Mouse (Mus musculus): Measurements from ENCODE around the gene Slc47a1.

The Slc47a1 gene

DNA sequence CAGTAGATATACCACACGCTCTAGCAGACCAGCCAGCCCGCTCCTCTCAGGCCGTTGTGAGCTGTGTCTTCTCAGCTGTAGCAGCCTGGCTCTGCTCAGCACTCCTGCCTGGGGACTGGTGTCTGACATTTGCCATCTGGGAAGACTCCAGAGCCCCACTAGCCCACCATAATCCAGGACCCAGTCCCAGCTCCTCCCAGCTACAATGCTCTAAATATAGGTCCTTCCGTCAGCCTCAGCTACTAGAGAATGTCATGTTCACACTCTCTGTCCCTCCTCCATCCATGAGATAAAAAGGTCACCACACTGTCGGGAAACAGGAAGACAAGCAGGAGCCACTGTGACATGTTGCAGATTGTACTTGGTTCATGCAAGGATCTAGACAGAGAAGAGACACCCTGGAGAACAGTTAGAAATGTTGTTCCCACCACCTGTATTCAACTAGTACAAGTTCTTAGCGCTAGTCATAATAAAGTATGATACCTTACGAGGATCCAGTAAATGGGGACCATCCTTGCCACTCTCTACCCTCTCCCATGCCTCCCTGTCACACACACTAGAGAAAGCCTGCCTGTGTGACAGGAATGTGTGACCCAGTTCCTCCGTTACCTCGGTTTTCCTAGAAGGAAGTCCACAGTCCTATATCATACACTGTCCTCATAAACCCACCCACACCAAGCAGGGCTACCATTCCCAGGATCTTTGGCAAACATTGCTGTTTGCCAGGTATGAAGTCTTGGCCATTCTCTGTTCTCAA is 11.4 kb downstream of the Slc47a1 start:
- no peak for DNase-seq

DNA sequence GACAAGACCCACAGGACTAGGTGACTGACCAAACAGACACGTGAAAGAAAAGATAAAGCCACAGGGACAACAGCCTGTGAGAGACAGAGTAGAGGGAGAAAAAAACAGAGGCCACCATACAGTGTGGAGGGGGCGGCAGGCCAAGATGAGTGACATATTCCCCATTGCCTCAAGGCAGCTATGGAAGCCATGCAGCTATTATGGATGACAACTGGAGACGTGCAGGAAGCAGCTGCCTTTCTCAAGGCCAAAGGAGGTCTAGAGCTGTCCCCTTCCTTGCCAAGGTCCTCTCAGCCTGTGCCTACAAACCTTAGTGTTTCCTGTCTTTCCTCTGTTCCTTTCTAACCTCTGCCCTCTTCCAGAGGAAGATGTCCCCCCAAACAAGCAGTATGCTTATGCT is 12.2 kb downstream of the Slc47a1 start:
- no peak for DNase-seq

DNA sequence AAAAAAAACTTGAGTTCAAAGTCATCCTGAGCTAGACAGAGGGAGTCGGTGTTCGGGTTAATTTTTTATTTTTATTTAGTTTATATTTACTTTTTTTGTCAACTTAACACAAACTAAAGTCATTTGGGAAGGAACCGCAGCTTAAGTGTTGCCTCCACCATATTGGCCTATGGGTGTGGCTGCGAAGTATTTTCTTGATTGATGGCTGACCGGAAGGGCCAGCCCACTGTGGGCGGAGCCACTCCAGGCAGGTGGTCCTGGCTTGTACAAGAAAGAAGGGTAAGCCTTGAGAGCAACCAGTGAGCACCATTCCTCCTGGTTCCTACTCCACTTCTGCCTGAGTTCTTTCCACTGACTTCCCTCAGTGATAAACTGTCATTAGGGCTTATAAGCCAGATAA is 14.0 kb downstream of the Slc47a1 start:
- no peak for DNase-seq

DNA sequence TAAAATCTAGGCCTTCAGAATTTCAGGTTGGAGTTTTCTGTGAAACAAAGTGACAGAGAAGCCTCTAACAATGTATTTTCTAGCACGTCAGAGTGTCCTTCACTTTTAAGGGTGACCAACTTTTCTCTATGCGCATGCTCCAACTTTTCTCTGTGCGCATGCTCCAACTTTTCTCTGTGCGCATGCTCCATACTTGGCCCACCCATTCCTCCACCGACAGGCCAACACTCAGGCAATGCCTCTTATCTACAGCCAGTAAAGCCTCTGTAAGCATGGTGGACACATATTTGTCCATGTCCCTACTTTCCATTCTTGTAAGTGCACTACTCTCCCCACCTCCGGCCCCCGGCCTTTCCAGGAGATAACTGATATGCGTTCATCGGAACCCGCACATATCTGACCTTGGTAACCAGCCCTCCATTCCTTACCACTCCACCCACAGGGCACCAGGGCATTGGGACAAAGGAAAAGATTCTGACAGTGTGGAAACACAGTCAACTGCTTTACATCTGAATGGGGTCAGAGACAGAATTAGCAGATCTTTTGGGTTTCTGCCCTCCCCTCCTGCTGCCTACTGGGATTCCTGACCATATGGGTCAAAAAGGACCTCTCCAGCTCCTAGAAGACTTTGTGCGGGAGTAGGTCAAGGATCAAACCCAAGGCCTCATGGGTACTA is 16.5 kb downstream of the Slc47a1 start:
- no peak for DNase-seq

DNA sequence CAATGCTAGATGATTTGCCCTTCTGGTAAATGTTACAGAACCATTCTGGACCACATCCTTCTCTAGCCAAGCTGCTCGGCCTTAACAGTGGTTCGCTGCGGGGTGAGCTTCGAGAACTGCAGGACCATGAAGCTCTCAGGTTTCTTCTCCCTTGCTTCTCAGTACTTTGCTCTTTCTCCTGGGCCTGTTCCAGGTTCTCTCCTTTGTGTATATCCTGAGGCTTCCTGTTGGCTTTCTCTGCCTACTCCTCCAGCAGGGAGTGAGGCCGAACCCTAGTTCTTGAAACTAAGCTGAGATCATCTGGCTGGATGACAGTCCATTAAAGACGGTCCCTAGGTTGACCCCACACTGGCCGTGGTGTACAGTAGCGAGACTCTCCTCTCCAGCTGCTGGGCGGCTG is 21.5 kb downstream of the Slc47a1 start:
- DNase-seq = no peak

DNA sequence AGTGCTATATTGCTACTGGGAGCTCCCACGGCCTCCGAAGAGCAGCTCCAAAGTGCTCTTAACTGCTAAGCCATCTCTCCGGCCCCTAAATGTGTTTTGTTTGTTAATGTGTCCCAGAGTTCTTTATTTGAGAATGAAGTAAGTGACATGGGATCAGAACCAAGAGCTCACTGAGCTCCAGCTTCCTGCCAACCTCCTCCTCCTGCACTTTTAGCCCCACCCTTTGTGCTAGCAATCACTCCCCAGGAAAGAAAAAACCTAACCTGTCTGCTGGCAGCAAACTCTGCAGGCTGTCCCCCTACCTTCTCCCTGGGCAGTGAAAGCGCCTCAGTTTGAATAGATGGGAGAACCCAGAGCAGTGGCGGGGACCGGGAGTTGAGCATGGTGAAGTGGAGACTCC is 22.0 kb downstream of the Slc47a1 start:
- DNase-seq = no peak

DNA sequence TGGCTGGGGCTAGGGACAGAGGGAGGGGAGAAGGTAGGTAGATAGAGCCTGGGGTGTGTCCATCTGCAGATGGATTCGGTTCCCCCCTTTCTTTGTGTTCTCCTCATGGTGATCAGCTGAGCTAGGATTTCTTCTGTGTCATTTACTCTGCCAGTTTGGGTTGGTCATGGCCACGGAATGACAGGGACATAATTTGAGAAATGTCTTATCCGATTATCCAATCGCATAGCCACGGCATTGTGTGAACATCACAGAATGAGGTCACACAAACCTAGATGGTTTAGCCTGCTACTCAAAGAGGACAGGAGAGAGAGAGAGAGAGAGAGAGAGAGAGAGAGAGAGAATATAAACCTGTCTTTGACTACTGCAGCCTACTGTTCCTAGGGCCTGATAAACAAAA is 22.8 kb downstream of the Slc47a1 start:
- DNase-seq = no peak

DNA sequence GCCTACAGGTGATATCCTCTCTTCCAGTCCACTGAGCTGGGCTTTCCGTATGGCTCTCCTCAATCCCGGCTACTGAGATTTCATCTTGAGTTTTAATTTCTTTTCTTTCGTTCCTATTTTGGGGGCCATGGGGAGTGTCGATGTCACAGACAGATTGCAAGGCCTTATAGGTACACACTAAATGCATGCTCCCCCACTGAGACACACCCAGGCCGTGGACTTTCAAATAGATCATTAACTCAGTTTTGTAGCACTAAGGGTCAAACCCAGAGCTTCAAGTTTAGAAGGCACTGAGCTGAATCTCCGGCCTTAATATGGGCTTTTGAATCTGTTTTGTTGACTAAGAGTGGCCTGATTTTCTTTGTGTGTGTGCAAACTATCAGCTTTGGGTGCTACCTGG is 23.8 kb downstream of the Slc47a1 start:
- no peak for DNase-seq

DNA sequence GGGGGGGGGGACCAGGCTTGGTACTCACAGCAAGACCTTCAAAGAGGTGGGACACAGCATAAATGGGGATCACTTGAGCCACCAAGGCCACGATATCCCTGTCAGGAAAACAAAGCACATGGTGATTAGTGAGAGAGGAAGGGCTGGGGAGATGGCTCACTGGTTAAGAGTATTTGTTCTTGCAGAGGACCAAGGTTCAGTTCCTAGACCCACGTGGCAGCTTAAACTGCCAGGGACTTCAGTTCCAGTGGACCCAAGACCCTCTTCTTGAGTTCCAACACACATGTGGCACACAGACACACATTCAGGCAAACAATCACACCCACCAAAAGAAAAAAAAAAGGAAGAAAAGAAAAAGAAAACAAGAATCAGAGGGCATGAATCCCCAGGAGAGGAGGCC is 25.1 kb downstream of the Slc47a1 start:
- no peak for DNase-seq

DNA sequence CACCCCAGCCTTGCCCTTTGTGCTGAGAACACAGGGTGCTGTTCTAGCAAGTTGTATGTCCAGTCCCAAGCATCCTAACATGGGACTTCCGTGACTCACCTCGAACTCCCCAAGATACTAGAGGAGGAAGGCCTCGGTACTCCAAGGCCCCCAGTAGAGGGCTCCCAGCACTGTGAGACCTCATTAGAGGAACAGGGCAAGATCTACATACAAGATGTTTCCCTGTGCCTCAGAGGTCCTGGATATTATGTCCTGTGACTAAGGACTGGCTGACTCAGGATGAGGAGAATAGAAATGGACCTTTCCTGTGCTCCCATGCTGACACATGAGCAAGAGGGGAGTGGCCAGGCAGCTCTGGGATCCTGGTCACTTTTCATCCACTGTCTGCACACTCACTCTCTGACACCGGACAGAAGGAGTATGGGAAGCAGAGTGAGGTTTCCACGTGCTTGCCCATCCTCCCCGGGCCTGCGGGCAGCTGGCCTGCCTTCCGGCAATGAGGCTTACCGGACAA is 25.9 kb downstream of the Slc47a1 start:
- no peak for DNase-seq

DNA sequence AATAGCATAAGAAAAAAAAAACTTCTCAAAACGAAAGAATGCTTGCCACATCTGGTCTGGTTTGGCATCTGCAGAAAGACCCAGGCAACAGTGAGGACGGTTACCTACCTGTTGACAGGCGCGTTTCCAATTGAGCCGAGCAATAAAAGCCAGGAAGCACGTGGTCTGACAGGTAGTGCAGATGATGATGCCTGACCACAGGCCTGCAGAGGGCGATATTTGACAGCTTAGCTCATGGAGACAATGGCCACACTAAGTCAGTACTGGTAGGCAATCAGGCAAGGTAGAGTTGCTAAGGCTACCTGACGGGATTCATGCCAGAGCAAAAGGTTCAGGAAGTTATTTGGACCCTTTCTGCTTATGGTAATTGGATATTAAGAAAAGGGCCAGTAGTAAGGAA is 28.8 kb downstream of the Slc47a1 start:
- DNase-seq = peak; percentile 48

DNA sequence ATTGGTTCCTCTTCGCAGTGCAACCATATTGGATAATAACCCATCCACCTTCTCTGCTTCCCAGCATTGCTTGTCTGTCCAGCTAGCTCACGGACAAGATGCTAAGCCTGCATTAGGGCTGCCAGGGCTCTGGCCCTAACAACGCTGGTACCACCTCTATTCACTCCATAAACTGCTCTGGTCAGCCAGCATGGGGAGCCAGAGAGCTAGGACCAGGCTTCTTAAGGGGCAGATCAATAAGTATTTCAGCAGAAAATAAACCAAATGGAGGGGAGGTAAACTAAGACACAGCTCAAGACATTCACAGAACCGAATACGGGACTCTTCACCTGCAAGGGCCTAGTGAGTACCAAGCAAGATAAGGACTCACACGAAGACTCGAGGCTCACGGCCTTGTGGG is 32.0 kb downstream of the Slc47a1 start:
- DNase-seq = no peak

DNA sequence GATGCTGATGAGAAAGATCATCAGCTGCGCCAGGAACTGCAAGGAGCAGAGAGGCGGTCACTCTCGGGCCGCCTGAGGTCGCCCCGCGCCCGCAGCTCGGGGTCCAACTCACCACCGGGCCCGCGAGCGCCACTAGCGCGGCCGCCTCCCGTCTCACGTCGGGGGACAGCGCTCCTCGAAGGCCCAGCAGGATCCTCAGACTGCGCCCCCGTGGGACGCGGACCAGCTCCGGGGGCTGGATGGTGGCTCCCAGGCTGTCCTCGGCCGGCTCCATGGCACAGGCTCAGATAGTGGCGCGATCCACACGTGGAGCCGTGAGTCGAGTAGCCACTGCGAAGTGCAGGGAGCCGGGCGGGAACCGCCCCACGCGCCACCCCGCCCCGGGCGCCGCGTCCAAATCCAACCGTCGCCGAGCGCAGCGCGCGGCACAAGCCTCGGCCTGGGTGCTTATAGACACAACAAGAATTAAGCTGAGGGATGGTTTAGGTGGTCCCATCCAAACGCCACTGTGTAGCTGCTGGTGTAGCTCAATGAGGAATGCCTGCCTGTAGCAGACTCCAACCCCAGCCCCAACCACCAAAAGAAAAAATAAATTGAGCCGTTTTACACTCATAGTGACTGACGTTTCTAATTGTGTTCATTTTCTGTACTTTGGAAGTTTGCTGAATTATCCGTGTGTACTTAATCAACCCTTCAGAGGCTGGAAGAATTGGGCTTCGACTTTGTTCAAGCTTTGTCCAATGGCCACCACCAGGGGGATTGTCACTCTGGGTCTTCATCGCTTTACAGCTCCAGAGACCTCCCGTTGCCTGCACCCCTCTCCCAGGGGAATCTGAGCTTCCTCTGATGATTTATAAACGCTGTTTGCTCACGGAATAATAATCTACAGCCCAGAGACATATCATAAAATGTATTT is 35.4 kb downstream of the Slc47a1 start, which contains the start of gene Slc47a2:
Slc47a2 (minus strand) TSS at position 356 of the 916 bp plus-strand sequence.
- DNase-seq = no peak

DNA sequence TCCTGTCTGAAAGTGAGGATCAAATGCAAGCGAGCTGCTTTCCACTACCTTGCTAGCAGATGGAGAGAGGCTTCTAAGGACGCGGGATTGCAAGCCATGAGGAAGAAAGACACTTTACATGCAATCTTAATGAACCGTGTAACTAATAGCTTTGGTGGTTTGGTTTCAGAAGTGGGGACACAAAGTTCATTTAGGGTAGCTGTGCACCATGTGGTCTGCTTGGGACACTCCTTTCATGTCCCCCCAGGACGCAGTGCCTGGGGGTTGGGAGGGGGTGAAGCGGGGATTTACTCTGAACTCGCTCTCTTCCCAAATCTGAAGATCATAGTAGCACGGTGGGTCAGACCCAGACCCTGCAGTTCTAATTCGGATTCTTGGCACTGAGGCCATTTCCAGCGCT is 36.2 kb downstream of the Slc47a1 start:
- DNase-seq = no peak

DNA sequence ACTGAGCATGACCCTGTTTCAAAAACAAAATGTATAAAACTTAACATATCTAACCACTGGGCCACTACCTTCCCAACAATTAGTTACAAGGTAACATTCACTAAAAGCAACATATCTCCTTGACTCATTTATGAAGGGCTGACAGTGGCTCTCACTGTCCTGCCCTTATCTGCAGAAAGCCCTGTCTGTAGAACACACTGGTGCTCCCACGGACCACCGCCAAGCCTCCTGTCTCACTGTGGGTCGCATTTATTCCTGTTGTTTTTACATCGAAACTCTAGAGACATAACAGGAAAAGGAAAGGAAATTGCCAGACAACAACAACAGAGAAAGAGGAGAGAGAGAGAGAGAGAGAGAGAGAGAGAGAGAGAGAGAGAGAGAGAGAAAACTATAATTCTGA is 36.9 kb downstream of the Slc47a1 start:
- no peak for DNase-seq

DNA sequence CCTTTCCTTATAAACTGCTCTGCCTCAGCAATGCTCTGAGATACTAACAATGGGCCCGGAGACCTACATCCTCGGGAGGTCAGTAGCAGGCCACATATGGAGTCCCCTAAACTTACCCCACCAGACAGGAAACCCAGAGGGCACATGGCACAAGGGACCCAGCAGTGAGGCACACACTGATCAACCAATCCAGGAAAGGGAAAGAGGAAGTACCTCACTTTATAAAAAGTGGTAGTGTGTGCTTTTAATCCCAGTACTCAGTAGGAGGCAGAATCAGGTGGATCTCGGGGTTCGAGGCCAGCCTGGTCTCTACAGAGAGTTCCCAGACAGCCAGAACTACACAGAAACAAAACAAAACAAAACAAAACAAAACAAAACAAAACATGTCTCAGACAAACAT is 37.8 kb downstream of the Slc47a1 start:
- DNase-seq = no peak

DNA sequence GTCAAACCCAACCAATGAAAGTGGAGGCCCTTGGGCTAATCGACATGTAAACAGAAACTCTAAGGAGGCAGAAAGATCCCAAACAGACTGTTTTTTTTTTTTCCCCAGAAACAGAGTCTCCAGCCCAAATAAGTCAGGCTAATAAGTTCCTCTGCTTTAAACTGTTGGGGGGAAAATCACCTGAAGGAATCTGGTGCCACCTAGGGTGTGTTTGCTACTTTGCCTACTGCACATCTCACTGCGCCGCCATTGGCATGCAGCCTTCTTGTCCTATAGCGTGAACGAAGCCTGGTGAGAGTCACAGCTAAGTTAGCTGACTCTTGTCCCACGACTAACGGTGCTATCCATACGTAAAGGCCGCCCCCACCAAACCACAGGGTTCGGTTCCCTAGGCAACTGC is 40.6 kb downstream of the Slc47a1 start:
- DNase-seq = no peak

DNA sequence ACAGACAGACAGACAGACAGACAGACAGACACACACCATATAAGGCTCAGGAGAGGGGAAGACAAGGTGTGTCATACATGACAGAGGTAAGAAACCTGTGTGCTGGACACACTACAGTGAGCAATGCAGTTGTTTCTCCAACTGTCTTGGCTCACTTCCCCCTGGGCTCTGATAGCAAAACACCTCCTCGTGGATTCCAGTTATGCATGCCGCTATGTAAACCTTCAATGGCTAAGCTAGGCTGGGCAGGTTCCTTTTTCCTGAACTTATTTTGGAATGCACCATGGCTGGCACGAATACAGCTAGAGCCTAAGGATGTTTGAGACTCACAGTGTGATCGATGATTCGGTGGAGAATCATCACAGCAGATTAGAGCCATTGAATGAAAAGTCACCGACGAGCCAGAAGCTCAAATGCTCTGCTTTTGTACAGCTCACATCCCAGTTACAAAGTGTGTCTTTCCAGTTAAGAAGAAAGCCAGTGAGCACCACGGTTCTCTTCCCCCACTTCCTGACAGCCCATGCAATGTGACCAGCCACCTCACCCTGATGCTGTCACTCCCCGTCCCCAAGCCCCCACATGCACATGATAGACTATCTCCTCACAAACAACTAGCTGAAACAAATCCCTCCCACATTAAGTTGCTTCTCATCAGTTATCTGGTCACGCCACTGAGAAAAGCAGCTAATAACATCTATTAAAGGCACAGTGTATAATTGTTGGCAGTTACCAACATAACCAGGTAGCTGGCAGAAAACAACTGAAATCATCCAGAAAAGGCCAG is 57.0 kb downstream of the Slc47a1 start:
- DNase-seq = no peak

DNA sequence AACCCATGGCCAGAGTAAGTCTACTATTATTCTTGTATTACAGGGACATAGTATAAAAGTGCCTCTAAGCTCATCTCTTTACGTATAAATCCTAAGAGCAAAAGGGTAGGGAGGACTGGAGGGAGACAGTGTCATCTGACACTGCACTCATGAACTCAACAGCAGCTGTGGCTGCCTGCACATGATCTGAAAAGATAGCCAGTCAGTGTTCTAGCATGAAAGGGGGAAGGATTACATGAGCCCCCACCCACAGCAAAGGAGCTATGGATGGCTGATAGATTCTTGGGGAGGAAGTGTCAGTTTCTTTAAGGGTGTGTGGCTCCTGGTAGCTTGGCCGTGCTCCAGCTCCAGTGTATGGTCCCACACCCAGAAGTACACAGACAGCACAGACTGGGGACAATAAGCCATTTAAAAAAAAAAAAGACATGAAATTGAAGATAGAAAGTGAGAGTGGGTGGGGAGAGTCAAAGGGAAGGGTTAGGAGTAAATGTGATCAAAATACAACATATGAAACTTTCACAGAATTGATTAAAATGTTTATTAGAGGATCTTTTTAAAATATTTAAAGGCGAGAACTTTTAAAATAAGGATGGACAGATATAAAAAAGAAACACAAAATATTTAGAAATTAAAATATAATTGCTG is 58.1 kb downstream of the Slc47a1 start:
- DNase-seq = no peak

DNA sequence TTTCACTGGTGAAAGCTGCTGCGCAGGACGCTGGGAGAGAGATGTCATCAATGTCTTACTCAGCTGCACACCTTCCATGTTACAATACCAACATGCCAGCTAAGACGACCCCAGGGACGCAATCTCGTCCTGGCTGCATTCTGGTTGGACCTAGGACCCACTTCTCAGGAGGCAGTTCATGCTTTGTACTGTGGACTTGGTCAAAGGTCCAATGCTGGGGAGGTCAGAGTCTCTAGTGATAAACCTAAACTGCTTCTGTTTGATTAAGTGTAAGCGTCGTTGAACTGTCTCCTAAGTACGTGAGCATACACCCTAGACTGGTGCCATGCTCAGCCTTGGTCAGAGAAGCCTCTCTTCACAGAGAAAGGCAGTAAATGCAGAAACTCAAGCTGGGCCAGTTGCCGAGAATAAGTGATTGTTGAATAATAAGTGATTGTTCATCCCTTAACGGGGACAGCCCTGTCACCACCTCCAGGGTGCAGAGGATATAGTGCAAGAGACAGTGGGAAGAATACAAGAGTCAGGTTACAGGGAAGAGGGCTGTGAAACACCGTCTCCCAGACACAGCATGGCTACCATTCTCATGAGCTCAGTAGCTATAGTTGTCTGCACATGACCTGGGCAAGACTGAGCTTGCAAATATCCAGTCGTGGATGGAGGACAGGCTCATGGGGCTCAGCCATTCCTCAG is 58.8 kb downstream of the Slc47a1 start:
- DNase-seq = no peak

DNA sequence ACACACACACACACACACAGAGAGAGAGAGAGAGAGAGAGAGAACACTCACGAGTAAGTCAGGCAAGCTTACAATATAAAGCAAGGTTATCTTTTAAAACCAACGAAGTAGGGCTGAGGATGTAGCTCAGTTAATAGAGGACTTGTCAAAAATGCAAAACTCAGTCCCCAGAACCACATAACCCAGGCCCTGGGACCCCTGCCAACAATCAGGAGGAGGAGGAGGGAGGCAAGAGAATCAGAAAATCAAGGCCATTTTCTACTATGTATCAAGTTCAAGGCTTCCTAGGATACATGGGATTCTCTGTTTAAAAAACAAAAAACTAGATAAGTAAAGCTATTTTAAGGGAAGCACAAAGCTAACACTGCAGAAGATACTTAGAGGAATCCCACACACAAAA is 61.3 kb downstream of the Slc47a1 start:
- no peak for DNase-seq

All from right cerebral cortex, postnatal 14 days (tissue).